Mouse (Mus musculus) liver, postnatal 0 days (tissue): ENCODE results near the gene Gm11985.

ENCODE experiments used
- CTCF ChIP-seq: sonication (generic); IDR thresholded peaks from 2 replicates; pipeline ENCODE4 v1.5.1; 2016; ENCODE audit warnings: antibody characterized with exemption, low read depth
- EP300 ChIP-seq: IDR thresholded peaks from 2 replicates; pipeline ENCODE4 v1.6.1; 2016; ENCODE audit warnings: antibody characterized with exemption, low read depth, mild to moderate bottlenecking

- TF ChIP-seq CTCF: no peak
- TF ChIP-seq EP300: no peak
Measured at GRCm38 (mm10) chr11:7231958-7232357, 43.6 kb upstream of the Gm11985 start.
